Mouse (Mus musculus): ENCODE data around the gene Nod1. TPM values are rescaled to one million over a fixed set of nuclear protein-coding genes. Genes with fewer than 3 reads are reported as not detected.
"Not testable (repeated sequence)": the region's sequence is repeated elsewhere in the genome, so short reads cannot be mapped to it uniquely, and the experiment has no call there.

Gene Nod1
- total RNA-seq, 1 experiment from 2014 or later: 46.8 TPM

- no peak for ATAC-seq (ENCODE audit: extremely low read depth, insufficient number of reproducible peaks, low FRiP score, poor library complexity, severe bottlenecking)
These were observed 15.7 kb upstream of the Nod1 start for GRCm38 (mm10) chr6:54988141-54988540.

- ATAC-seq (ENCODE audit: extremely low read depth, insufficient number of reproducible peaks, low FRiP score, poor library complexity, severe bottlenecking): no peak
These were observed 11.7 kb upstream of the Nod1 start for GRCm38 (mm10) chr6:54984096-54984495.

GRCm38 (mm10) chr6:54983526-54984050, 11.2 kb upstream of the Nod1 start:
- ATAC-seq (ENCODE audit: extremely low read depth, insufficient number of reproducible peaks, low FRiP score, poor library complexity, severe bottlenecking): no peak

GRCm38 (mm10) chr6:54979426-54979825, 7.0 kb upstream of the Nod1 start:
- no peak for ATAC-seq (ENCODE audit: extremely low read depth, insufficient number of reproducible peaks, low FRiP score, poor library complexity, severe bottlenecking)

- ATAC-seq (ENCODE audit: extremely low read depth, insufficient number of reproducible peaks, low FRiP score, poor library complexity, severe bottlenecking): no peak
These were observed 3.2 kb upstream of the Nod1 start for GRCm38 (mm10) chr6:54975616-54976015.

- peak; percentile 46; the same call in 1 of the 2 replicates for ATAC-seq (ENCODE audit: extremely low read depth, insufficient number of reproducible peaks, low FRiP score, poor library complexity, severe bottlenecking)
These were observed 2.1 kb upstream of the Nod1 start for GRCm38 (mm10) chr6:54974501-54974900.

- peak; percentile 45; the same call in 1 of the 2 replicates for ATAC-seq (ENCODE audit: extremely low read depth, insufficient number of reproducible peaks, low FRiP score, poor library complexity, severe bottlenecking)
These were observed 458 bp upstream of the Nod1 start for GRCm38 (mm10) chr6:54972929-54973211.

- ATAC-seq (ENCODE audit: extremely low read depth, insufficient number of reproducible peaks, low FRiP score, poor library complexity, severe bottlenecking): no peak
These were observed 691 bp downstream of the Nod1 start for GRCm38 (mm10) chr6:54971731-54972110.

GRCm38 (mm10) chr6:54970506-54970905, 1.9 kb downstream of the Nod1 start:
- no peak for ATAC-seq (ENCODE audit: extremely low read depth, insufficient number of reproducible peaks, low FRiP score, poor library complexity, severe bottlenecking)

- no peak for ATAC-seq (ENCODE audit: extremely low read depth, insufficient number of reproducible peaks, low FRiP score, poor library complexity, severe bottlenecking)
These were observed 2.6 kb downstream of the Nod1 start for GRCm38 (mm10) chr6:54969801-54970200.

GRCm38 (mm10) chr6:54967591-54967990, 4.8 kb downstream of the Nod1 start:
- ATAC-seq (ENCODE audit: extremely low read depth, insufficient number of reproducible peaks, low FRiP score, poor library complexity, severe bottlenecking): no peak

- ATAC-seq (ENCODE audit: extremely low read depth, insufficient number of reproducible peaks, low FRiP score, poor library complexity, severe bottlenecking): peak; percentile 24; the same call in 1 of the 2 replicates
These were observed 7.2 kb downstream of the Nod1 start for GRCm38 (mm10) chr6:54965234-54965633.

GRCm38 (mm10) chr6:54964755-54965154, 7.7 kb downstream of the Nod1 start:
- peak; percentile 59 for ATAC-seq (ENCODE audit: extremely low read depth, insufficient number of reproducible peaks, low FRiP score, poor library complexity, severe bottlenecking)

- ATAC-seq (ENCODE audit: extremely low read depth, insufficient number of reproducible peaks, low FRiP score, poor library complexity, severe bottlenecking): no peak
These were observed 8.8 kb downstream of the Nod1 start for GRCm38 (mm10) chr6:54963599-54963998.

- ATAC-seq (ENCODE audit: extremely low read depth, insufficient number of reproducible peaks, low FRiP score, poor library complexity, severe bottlenecking): no peak
These were observed 14.8 kb downstream of the Nod1 start for GRCm38 (mm10) chr6:54957655-54958054.

GRCm38 (mm10) chr6:54956425-54956824, 16.0 kb downstream of the Nod1 start:
- 0 out of 2 replicates have a peak, but pooled peaks have one; percentile 34 for ATAC-seq (ENCODE audit: extremely low read depth, insufficient number of reproducible peaks, low FRiP score, poor library complexity, severe bottlenecking)

GRCm38 (mm10) chr6:54955949-54956348, 16.5 kb downstream of the Nod1 start:
- 0 out of 2 replicates have a peak, but pooled peaks have one; percentile 24 for ATAC-seq (ENCODE audit: extremely low read depth, insufficient number of reproducible peaks, low FRiP score, poor library complexity, severe bottlenecking)

- no peak for ATAC-seq (ENCODE audit: extremely low read depth, insufficient number of reproducible peaks, low FRiP score, poor library complexity, severe bottlenecking)
These were observed 17.6 kb downstream of the Nod1 start for GRCm38 (mm10) chr6:54954659-54955414.

GRCm38 (mm10) chr6:54953399-54953798, 19.0 kb downstream of the Nod1 start:
- not testable (repeated sequence) for ATAC-seq (ENCODE audit: extremely low read depth, insufficient number of reproducible peaks, low FRiP score, poor library complexity, severe bottlenecking)

GRCm38 (mm10) chr6:54952542-54952941, 19.9 kb downstream of the Nod1 start:
- ATAC-seq (ENCODE audit: extremely low read depth, insufficient number of reproducible peaks, low FRiP score, poor library complexity, severe bottlenecking): peak; percentile 62; the same call in 1 of the 2 replicates

- no peak for ATAC-seq (ENCODE audit: extremely low read depth, insufficient number of reproducible peaks, low FRiP score, poor library complexity, severe bottlenecking)
These were observed 23.7 kb downstream of the Nod1 start for GRCm38 (mm10) chr6:54948682-54949081.

All from neutrophil, adult 5-6 weeks (primary cell).